Mouse (Mus musculus) CH12.LX (cell line): ENCODE measurements around the gene Cyp2j9.

Experiments used
- CHD1 ChIP-seq: IDR thresholded peaks from 2 replicates; pipeline ENCODE4 v1.6.1; 2012; ENCODE audit warnings: low read depth, low read length, improper control_type of control experiment, inconsistent platforms
- CTCF ChIP-seq, 2 experiments: IDR thresholded peaks in 1 of 2; conservative IDR thresholded peaks in 1 of 2; 2 replicates each; pipeline ENCODE4 v1.5.1; 2011 to 2012; ENCODE audit warnings: low read depth in 2 of 2, low read length in 2 of 2, improper control_type of control experiment in 1 of 2, inconsistent platforms in 1 of 2, mild to moderate bottlenecking in 1 of 2, moderate library complexity in 1 of 2
- ELF1 ChIP-seq: IDR thresholded peaks from 2 replicates; pipeline ENCODE4 v1.6.1; 2014; ENCODE audit warnings: low read depth, mild to moderate bottlenecking, inconsistent platforms, low read length, improper control_type of control experiment
- ETS1 ChIP-seq: conservative IDR thresholded peaks from 2 replicates; pipeline ENCODE4 v1.6.1; 2012; ENCODE audit warnings: low read depth, mild to moderate bottlenecking, inconsistent platforms, low read length, improper control_type of control experiment, moderate library complexity
- MAFK ChIP-seq: IDR thresholded peaks from 2 replicates; pipeline ENCODE4 v1.6.1; 2011; ENCODE audit warnings: low read length, improper control_type of control experiment; ENCODE audit not compliant: insufficient replicate concordance
- MAX ChIP-seq: IDR thresholded peaks from 2 replicates; pipeline ENCODE4 v1.6.1; 2011; ENCODE audit warnings: low read length, improper control_type of control experiment
- POLR2A ChIP-seq: IDR thresholded peaks from 2 replicates; pipeline ENCODE4 v1.6.1; 2011; ENCODE audit warnings: low read depth, mild to moderate bottlenecking, improper control_type of control experiment, low read length
- UBTF ChIP-seq: IDR thresholded peaks from 2 replicates; pipeline ENCODE4 v1.6.1; 2012; ENCODE audit warnings: low read depth, mild to moderate bottlenecking, inconsistent platforms, low read length, improper control_type of control experiment, moderate library complexity

- TF ChIP-seq POLR2A (no peak), ETS1 (no peak), MAFK (no peak), ELF1 (no peak), MAX (no peak), CHD1 (no peak), CTCF (conservative IDR thresholded peaks at IDR 0.05 in 1 of 2, IDR thresholded peaks at IDR 0.05 in 1 of 2; ENCODE audit: low read depth in 2 of 2, low read length in 2 of 2) (no peak), UBTF (no peak)
These were observed 44.1 kb upstream of the Cyp2j9 start for GRCm38 (mm10) chr4:96635455-96635854.
